Mouse (Mus musculus): ENCODE data around the gene Pcdh9.

GRCm38 (mm10) chr14:93868211-93868610 is 22.3 kb downstream of the Pcdh9 start:
- TF ChIP-seq CTCF (IDR thresholded peaks at IDR 0.05; ENCODE audit: insufficient read depth, low read depth, low read length) (no peak), POLR2A (IDR thresholded peaks at IDR 0.05; ENCODE audit: insufficient read depth, low read depth, low read length) (no peak)
